9 mouse cellular contexts compared by ENCODE assay signal in genomic region chr6:42373669-42374430, GRCm38 (mm10). TPM values are rescaled to one million over a fixed set of nuclear protein-coding genes. Genes with fewer than 3 reads are reported as not detected.
DNase-seq lines count a peak whose midpoint lies in the region; ATAC-seq and TF ChIP-seq lines count a peak whose summit lies in the region.
"Had no signal": no experiment of that assay in that cellular context is flagged by ENCODE, and none has a peak within 500 bp of the region (broad histone marks: within the 10 kb centered on the region; RNA-seq: fewer than 3 reads in every experiment).

No protein-coding gene starts in this region.

- no peak for TF ChIP-seq CTCF in layer of hippocampus, adult 2 months (conservative IDR thresholded peaks at IDR 0.05)
- no peak for TF ChIP-seq CTCF in embryonic fibroblast, embryonic 13.5 days (IDR thresholded peaks at IDR 0.05; ENCODE audit: borderline replicate concordance, insufficient read depth, low read length)

- H3K36me3 ChIP-seq in limb, embryonic 10.5 days, result no peaks in the 10 kb centered on the region
- H3K36me3 ChIP-seq in neural tube, embryonic 13.5 days, result no peaks in the 10 kb centered on the region

- no peak for ATAC-seq in neural tube, embryonic 13.5 days (ENCODE audit: low read depth)
- no peak; the same call in 1 of the 2 replicates for ATAC-seq in cerebellum, adult (ENCODE audit: insufficient number of reproducible peaks, low FRiP score, low TSS enrichment)

- WGBS in limb, embryonic 10.5 days, result 46% methylated on average over 7 of the region's 7 CpGs
- 42% methylated on average over 7 of the region's 7 CpGs for WGBS in neural tube, embryonic 13.5 days

- H3K4me2 ChIP-seq in neural tube, embryonic 13.5 days, result peak overlapping the region; percentile 94

- H3K4me3 ChIP-seq in layer of hippocampus, adult 2 months, result peak overlapping the region; percentile 49
- peak overlapping the region; percentile 24; the same call in 1 of the 2 replicates for H3K4me3 ChIP-seq in embryonic fibroblast, embryonic 13.5 days (ENCODE audit: insufficient read depth, low read length)
- H3K4me3 ChIP-seq in limb, embryonic 10.5 days, result peak overlapping the region; percentile 68
- peak overlapping the region; percentile 50; the same call in 1 of the 2 replicates for H3K4me3 ChIP-seq in neural tube, embryonic 13.5 days

- peak overlapping the region; percentile 39 for H3K9ac ChIP-seq in neural tube, embryonic 13.5 days

- H3K4me1 ChIP-seq in embryonic fibroblast, embryonic 13.5 days (ENCODE audit: control insufficient read depth, insufficient read depth, low read length), result peaks cover 16% of the 10 kb centered on the region; the same call in 1 of the 2 replicates
- H3K4me1 ChIP-seq in limb, embryonic 10.5 days, result peaks cover 46% of the 10 kb centered on the region
- H3K4me1 ChIP-seq in neural tube, embryonic 13.5 days (replicated peaks), result peaks cover 28% of the 10 kb centered on the region

- no peaks in the 10 kb centered on the region for H3K9me3 ChIP-seq in limb, embryonic 10.5 days (replicated peaks)
- no peaks in the 10 kb centered on the region for H3K9me3 ChIP-seq in neural tube, embryonic 13.5 days

- H3K27me3 ChIP-seq in limb, embryonic 10.5 days (ENCODE audit: low read depth, poor library complexity, severe bottlenecking), result no peaks in the 10 kb centered on the region; the same call in 1 of the 2 replicates
- H3K27me3 ChIP-seq in neural tube, embryonic 13.5 days, result peaks cover 14% of the 10 kb centered on the region
- H3K27me3 ChIP-seq: Patski had no signal

- no peak overlapping the region for H3K27ac ChIP-seq in layer of hippocampus, adult 2 months
- peak overlapping the region; percentile 28 for H3K27ac ChIP-seq in embryonic fibroblast, embryonic 13.5 days (ENCODE audit: insufficient read depth, low read length)
- no peak overlapping the region for H3K27ac ChIP-seq in limb, embryonic 10.5 days
- no peak overlapping the region for H3K27ac ChIP-seq in neural tube, embryonic 13.5 days (replicated peaks)

- DNase-seq in layer of hippocampus, adult 2 months (ENCODE audit: low spot score in 2 of 2), result no peak
- no peak for DNase-seq in layer of hippocampus, adult 11-12 months (ENCODE audit: low spot score)
- no peak for DNase-seq in limb, embryonic 10.5 days (ENCODE audit: low spot score)
- no peak for DNase-seq in adrenal gland, adult (ENCODE audit: inconsistent age in 2 of 2, low spot score in 1 of 2)
- DNase-seq in right cerebral cortex, adult 18-20 months, result no peak

- no peak for TF ChIP-seq POLR2A in embryonic fibroblast, embryonic 13.5 days (IDR thresholded peaks at IDR 0.05; ENCODE audit: low read depth, low read length)

RNA-seq across cellular contexts. Expression of gene Epha1, which starts 0.8 kb away (rescaled TPM):
- total RNA-seq in layer of hippocampus, adult 2 months (2021), result not detected
- polyA plus RNA-seq in embryonic fibroblast, embryonic 13.5 days (2011; ENCODE audit: insufficient read length, low read depth, missing spikeins), result 2.1 and 5.2 TPM in 2 replicates
- polyA plus RNA-seq in limb, embryonic 10.5 days (2016; fragmentation: Nextera tagmentation; extraction: Ambion mirVana), result 7.2 and 7.7 TPM in 2 replicates
- polyA plus RNA-seq in neural tube, embryonic 13.5 days (2015; fragmentation: Nextera tagmentation; extraction: Ambion mirVana), result 0.24 and 0.61 TPM in 2 replicates

RNA-seq across cellular contexts. Expression of gene Zyx, which starts 24.4 kb away (rescaled TPM):
- total RNA-seq in layer of hippocampus, adult 2 months (2021), result 10 to 100 TPM; 44.3 to 44.5 TPM
- 250 and 305 TPM in 2 replicates for polyA plus RNA-seq in embryonic fibroblast, embryonic 13.5 days (2011; ENCODE audit: insufficient read length, low read depth, missing spikeins)
- 115 and 126 TPM in 2 replicates for polyA plus RNA-seq in limb, embryonic 10.5 days (2016; fragmentation: Nextera tagmentation; extraction: Ambion mirVana)
- polyA plus RNA-seq in neural tube, embryonic 13.5 days (2015; fragmentation: Nextera tagmentation; extraction: Ambion mirVana), result 56.4 and 56.5 TPM in 2 replicates

RNA-seq across cellular contexts. Expression of gene Tas2r143, which starts 26.2 kb away (rescaled TPM):
- total RNA-seq in layer of hippocampus, adult 2 months (2021), result not detected
- polyA plus RNA-seq in embryonic fibroblast, embryonic 13.5 days (2011; ENCODE audit: insufficient read length, low read depth, missing spikeins), result not detected in 2 replicates
- not detected in 2 replicates for polyA plus RNA-seq in limb, embryonic 10.5 days (2016; fragmentation: Nextera tagmentation; extraction: Ambion mirVana)
- polyA plus RNA-seq in neural tube, embryonic 13.5 days (2015; fragmentation: Nextera tagmentation; extraction: Ambion mirVana), result not detected in 2 replicates
- polyA plus RNA-seq: Patski had no signal

RNA-seq across cellular contexts. Expression of gene Tas2r135, which starts 31.4 kb away (rescaled TPM):
- not detected for total RNA-seq in layer of hippocampus, adult 2 months (2021)
- polyA plus RNA-seq in embryonic fibroblast, embryonic 13.5 days (2011; ENCODE audit: insufficient read length, low read depth, missing spikeins), result not detected in 2 replicates
- polyA plus RNA-seq in limb, embryonic 10.5 days (2016; fragmentation: Nextera tagmentation; extraction: Ambion mirVana), result not detected in 2 replicates
- polyA plus RNA-seq in neural tube, embryonic 13.5 days (2015; fragmentation: Nextera tagmentation; extraction: Ambion mirVana), result not detected in 2 replicates
- polyA plus RNA-seq: Patski had no signal

RNA-seq across cellular contexts. Expression of gene Fam131b, which starts 49.4 kb away (rescaled TPM):
- 10 to 100 TPM; 76.1 to 76.4 TPM for total RNA-seq in layer of hippocampus, adult 2 months (2021)
- polyA plus RNA-seq in embryonic fibroblast, embryonic 13.5 days (2011; ENCODE audit: insufficient read length, low read depth, missing spikeins), result 5.7 and 6.7 TPM in 2 replicates
- polyA plus RNA-seq in limb, embryonic 10.5 days (2016; fragmentation: Nextera tagmentation; extraction: Ambion mirVana), result 0.44 and 0.65 TPM in 2 replicates
- polyA plus RNA-seq in neural tube, embryonic 13.5 days (2015; fragmentation: Nextera tagmentation; extraction: Ambion mirVana), result 7.4 and 8.1 TPM in 2 replicates
